Mouse (Mus musculus) regulatory T cell (primary cell): ENCODE results near the gene Elmo1.

Experiments
- in situ Hi-C: fragments of 300-600 bp; cut with MboI, MseI; formaldehyde crosslinking; loops from one replicate; pipeline ENCODE4 v1.15.1; 2025; ENCODE audit warnings: high pct_unique_total_duplicates

Gene Elmo1

GRCm38 (mm10) chr13:20121385-20122043, 31.1 kb downstream of the Elmo1 start:
- in situ Hi-C loops, result no loop called here

DNA sequence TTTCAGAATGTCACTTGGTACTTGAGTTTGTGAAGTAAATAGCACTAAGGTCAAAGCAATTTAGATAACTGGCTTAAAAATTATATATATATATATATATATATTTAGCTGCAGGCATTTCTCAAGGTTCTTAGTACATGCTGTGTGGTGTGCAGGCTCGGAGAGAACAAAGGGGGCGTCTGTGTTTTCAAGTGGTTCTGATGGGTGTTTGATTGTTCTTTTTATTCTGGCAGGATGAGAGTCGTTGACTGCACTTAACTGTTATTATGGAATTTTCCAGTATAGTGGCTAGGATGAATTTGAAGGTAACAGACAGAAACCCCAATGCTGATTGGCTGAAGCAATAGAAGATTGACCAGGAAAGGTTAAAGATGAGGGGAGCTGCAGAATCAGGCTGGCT, 33.6 kb downstream of the Elmo1 start:
- in situ Hi-C loops, result no loop called here

DNA sequence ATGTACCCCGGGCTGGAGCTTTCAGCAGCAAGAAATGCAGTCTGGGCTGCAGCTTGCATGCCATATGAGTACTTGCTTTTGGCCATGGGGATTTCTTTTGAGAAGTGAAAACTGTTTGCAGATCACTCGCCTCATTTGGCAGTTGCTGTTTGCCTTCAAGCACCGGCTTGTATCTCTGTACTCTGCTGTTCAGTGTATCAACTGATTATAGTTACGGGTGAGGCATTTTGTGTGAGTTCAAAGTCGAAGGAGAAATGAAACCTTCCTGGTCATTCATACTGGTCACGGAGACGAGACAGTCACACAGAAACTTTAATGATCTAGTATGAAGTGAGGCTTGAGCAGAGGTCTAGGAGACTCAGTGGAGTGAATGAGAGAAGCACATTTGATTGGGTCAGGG, 34.6 kb downstream of the Elmo1 start:
- in situ Hi-C loops, result no loop called here

- in situ Hi-C loops, result no loop called here
These were observed 35.4 kb downstream of the Elmo1 start for GRCm38 (mm10) chr13:20125845-20126244.

GRCm38 (mm10) chr13:20127553-20127952, 37.2 kb downstream of the Elmo1 start:
- in situ Hi-C loops, result no loop called here

DNA sequence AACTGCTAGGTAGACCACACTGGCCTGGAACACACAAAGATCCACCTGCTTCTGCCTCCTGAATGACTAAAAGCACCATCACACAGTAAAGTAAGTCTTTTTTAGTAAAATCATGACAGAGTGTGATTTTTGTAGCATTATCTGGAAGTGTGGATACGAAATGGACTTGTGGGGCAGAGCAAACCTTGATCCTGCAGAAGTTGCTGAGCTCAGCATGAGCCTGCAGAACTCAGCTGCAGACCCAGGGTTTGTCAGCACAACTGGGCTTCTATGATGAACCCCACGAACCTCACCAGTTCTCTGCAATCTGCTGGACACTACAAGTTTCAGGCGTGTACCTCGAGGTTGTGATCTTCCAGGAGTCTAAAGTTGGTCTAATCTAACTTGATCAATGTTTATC, 37.7 kb downstream of the Elmo1 start:
- in situ Hi-C loops, result no loop called here

- in situ Hi-C loops, result no loop called here
These were observed 40.3 kb downstream of the Elmo1 start for GRCm38 (mm10) chr13:20130731-20131130.

GRCm38 (mm10) chr13:20131322-20131997, 41.1 kb downstream of the Elmo1 start:
- in situ Hi-C loops, result no loop called here

DNA sequence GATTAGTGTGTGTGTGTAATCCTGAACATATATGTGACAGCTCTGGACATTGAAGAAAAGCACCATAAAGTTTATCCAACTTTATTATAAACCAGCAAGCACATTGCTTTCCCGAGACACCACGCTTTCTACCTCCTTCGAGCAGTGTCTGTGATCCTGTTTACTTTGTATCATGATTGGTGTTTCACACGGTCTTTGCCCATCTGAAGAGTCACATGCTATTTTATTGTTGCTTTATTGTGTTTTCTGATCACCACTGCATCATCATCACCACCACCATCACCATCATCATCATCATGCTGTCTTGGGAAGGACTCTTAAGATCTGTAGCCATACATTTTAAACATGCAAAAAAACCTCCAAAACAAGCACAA, 41.6 kb downstream of the Elmo1 start:
- in situ Hi-C loops, result no loop called here

DNA sequence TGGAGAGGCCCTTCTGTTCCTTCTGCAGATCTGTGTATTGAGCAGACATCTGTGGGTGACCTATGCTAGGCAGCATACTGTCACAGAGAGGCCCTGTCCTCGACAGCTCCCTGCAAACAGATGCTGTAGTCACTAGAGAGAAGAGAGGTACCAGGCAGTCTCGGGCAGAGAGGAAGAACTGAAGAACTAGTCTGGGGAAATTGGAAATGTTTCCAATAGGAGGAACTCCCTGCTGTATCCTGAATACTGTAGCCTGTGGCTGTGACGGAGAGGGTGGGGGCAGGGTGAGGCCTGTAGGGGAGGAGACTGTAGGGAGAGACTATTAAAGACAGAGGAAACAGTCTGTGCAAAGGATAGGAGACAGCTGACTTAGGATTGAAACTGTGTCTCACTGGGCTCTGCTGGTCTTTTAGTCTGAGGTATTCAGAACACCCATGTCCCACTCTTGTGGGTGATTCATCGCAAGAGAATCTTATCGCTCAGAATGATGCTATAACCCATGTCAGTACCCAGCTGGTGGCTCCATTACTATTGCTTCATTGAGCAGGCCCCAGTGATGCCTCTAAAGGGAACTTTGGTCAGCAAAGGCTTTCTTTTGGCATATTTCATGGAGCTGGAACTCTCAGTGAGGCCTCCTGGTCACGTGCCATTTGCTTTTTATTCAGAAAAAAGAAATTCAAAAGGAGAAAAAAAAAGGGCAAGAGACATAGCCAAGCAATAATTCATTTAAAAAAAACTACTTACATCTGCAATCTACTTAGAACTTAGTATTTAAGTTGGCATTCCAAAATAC, 43.4 kb downstream of the Elmo1 start:
- in situ Hi-C loops, result no loop called here

DNA sequence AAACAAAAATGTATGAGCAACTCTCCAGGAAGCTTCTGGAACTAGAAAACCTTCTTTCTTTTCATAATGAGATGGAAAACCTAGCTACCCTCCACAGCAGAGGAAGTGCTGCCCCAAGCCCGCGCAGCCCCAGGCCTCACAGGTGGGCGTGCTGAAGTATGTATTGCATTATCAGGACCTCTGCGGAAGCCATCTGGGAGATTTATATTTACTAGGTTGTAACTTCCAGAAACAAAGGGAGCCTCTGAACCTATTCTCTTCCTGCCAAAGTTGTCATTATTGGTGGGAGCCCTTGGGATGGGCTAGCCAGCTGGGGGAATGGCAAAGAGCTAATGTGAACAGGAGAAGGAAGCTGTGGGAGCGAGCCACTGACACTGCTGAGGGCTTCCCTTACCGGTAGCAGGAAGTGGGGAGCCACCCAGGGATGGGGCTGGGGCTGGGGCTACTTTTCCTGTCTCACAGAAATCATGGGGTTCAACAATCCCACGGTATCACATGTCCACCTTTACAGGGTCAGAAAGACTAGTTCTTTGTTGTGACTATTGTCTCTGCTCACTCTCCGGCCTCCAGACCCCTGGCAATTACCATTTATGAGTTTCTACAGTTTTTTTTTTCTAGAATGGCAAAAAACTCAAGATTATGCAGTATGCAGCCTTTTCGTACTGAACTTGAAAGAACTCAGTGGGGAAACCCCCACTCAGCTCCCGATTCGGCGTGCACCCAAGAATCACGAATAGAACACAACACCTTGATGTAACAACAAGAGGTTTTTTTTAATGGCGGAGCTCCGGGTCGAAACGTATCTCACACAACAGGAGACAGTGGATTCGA, 44.2 kb downstream of the Elmo1 start:
- in situ Hi-C loops, result loop anchor here (5.0 kb wide), 1 partner anchor 48 kb away; no protein-coding TSS in a partner anchor

DNA sequence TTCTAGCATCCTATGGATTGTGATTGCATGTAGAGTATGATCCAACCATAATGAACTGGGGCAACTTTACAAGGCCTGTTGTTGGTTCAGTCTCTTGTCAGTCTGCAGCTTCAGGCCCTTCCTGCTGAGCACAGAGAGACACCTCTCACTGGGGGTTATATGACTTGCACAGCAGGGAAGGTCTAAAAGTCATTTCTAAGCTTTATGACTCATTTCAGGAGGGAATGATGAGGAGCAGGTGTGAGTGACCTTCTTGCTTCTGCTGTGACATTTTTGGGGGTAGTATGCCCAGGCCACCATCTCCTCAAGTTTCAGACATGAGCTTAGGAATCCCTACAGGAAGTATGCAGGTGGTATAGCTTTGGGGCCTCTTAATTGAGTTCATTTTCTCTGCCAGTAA, 46.4 kb downstream of the Elmo1 start:
- in situ Hi-C loops, result loop anchor here (5.0 kb wide), 1 partner anchor 46 kb away; no protein-coding TSS in a partner anchor

- in situ Hi-C loops, result loop anchor here (5.0 kb wide), 1 partner anchor 44 kb away; no protein-coding TSS in a partner anchor
These were observed 48.1 kb downstream of the Elmo1 start for GRCm38 (mm10) chr13:20138466-20138865.

DNA sequence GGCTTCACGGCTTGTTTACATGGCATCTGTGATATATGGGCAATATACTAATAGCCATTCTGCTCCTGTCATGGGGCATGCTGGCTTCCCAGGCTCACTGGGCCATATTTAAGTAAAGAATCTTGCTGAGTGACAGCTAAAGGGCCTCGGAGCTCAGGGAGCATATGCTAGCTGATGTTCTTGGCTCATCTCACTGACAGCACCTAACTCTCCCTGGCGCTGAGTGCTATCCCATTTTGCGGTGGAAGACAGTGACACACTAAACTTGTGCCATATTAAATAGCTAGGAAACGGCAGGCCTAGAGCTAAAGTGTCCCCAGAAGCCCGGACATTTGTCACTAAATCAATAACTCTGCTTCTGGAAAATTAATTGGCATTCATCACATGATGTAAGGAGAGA, 48.7 kb downstream of the Elmo1 start:
- in situ Hi-C loops, result loop anchor here (5.0 kb wide), 1 partner anchor 43 kb away; no protein-coding TSS in a partner anchor

- in situ Hi-C loops, result loop anchor here (5.0 kb wide), 1 partner anchor 42 kb away; no protein-coding TSS in a partner anchor
These were observed 49.6 kb downstream of the Elmo1 start for GRCm38 (mm10) chr13:20139825-20140665.

DNA sequence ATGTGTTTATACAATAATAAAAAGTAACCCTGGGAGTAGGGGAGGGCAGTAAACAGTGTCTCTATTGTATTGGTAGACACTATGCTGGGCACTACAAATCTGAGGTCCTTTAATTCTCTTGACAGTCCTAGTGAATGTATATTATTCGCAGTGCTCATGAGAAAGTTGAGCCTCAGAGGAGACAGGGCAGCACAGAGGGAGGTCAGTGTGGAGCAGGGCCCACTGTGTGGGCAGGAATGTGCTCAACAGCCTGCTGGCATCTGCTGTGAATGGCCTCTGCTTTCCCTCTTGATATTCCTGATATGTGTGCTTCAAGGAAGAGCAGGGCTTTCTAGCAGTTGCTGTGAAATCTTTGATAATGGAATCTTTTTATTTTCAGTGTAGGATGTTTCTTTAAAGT, 52.2 kb downstream of the Elmo1 start:
- in situ Hi-C loops, result no loop called here

- in situ Hi-C loops, result no loop called here
These were observed 56.5 kb downstream of the Elmo1 start for GRCm38 (mm10) chr13:20146848-20147247.

DNA sequence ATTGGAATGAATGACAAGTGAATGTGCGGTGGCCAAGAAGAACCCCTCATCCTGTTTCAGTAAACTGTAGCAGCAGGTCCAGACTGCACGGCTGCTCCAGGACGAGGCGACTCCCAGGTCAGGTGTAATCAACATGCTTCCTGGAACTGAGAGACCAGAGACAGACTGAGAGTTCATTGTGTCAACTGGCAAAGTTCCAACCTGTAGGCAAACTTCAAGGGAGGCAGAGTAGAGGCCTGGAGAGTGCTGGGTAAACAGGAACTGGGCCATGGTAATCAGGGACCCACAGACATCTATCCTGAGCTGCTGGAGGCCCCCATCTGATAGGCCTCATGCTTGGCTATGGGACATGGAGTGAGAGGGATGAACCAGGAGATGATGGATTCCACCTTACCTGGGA, 57.3 kb downstream of the Elmo1 start:
- in situ Hi-C loops, result no loop called here

DNA sequence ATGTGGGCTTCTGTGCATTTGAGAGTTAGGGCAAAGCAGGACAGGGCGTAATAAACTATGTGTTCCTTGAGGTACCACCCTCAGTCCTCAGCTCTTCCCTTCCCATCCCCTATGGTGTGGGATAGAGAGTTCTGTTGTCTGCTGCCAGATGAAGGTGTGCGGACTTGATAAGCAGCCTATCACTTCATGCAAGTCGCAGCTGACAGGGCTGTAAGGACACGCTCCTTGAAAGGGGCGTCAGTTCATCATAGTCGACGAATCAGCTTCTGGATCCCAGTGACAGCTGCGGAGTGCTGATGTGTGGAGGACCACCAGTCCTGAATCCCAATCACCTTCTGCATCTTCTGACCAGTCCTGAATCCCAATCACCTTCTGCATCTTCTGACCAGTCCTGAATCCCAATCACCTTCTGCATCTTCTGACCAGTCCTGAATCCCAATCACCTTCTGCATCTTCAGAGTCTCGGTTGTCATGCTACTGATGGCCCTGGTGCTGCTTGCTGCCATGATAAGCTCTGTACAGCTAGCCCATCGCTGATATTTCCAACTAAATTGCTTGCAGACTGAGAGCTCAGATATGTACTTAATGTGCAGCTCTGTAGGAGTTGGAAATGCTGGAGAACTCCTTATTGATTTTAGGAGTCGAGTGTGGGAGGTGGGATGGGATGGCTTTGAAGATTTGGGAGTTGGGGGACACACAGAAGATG, 59.9 kb downstream of the Elmo1 start:
- in situ Hi-C loops, result no loop called here
